24 mouse cellular contexts compared by ENCODE assay signal in genomic region chr4:46690565-46690964, GRCm38 (mm10). TPM values are rescaled to one million over a fixed set of nuclear protein-coding genes. Genes with fewer than 3 reads are reported as not detected.
A peak's percentile ranks its signal among the peaks of the same experiment; 100 is the strongest.
DNase-seq lines count a peak whose midpoint lies in the region; ATAC-seq and TF ChIP-seq lines count a peak whose summit lies in the region.
"Had no signal": no experiment of that assay in that cellular context is flagged by ENCODE, and none has a peak within 500 bp of the region (broad histone marks: within the 10 kb centered on the region; RNA-seq: fewer than 3 reads in every experiment).

No protein-coding gene starts in this region.

- TF ChIP-seq POLR2A in cerebellum, adult 2 months (IDR thresholded peaks at IDR 0.05; ENCODE audit: borderline replicate concordance, insufficient read depth, low read length), result no peak

- H3K4me1 ChIP-seq in cerebellum, adult 2 months (ENCODE audit: control insufficient read depth, insufficient read depth, low read length), result peaks cover 22% of the 10 kb centered on the region
- H3K4me1 ChIP-seq: embryonic facial prominence, embryonic 13.5 days; heart, embryonic 12.5 days; limb, embryonic 12.5 days; liver, embryonic 12.5 days had no signal

- peak overlapping the region; percentile 6 for H3K27ac ChIP-seq in cerebellum, adult 2 months (ENCODE audit: insufficient read depth, low read length)
- H3K27ac ChIP-seq: embryonic facial prominence, embryonic 13.5 days; limb, embryonic 12.5 days; liver, embryonic 12.5 days had no signal

- TF ChIP-seq CTCF in cerebellum, adult 2 months (IDR thresholded peaks at IDR 0.05; ENCODE audit: borderline replicate concordance, insufficient read depth, low read depth, low read length), result no peak

- DNase-seq in frontal cortex, adult 2 months (ENCODE audit: extremely low spot score in 1 of 2, low spot score in 1 of 2), result no peak
- DNase-seq in left cerebral cortex, postnatal 4 days, result peak; percentile 83
- no peak for DNase-seq in left cerebral cortex, postnatal 14 days (ENCODE audit: low spot score in 2 of 2)
- peak; percentile 91 to 92 for DNase-seq in cerebellum, adult 2 months
- DNase-seq in cerebellum, postnatal 36 days, result peak; percentile 86
- DNase-seq in T-cell, adult 2 months (ENCODE audit: low spot score), result no peak
- no peak for DNase-seq in kidney, postnatal 14 days
- DNase-seq: adrenal gland, postnatal 10 days; heart, postnatal 14 days; kidney, adult 18-20 months; kidney, postnatal 10 days; lung, embryonic 14.5 days; lung, postnatal 4 days; right cerebral cortex, postnatal 14 days; thymus, postnatal 36 days had no signal

- intact Hi-C loops in left cerebral cortex, postnatal 4 days (cut with DNase I), result no loop called here
- intact Hi-C loops in left cerebral cortex, postnatal 14 days (cut with DNase I), result loop anchor here (5.0 kb wide), 1 partner anchor 302 kb away; the partner anchor contains the start of gene Gabbr2

- 10% methylated on average over 8 of the region's 8 CpGs for WGBS in cerebellum, adult 2 months

- ATAC-seq in frontal cortex, adult (ENCODE audit: low TSS enrichment), result peak; percentile 33
- ATAC-seq: activated CD4-positive, CD25-positive, alpha-beta regulatory T cell, adult 4 months; forebrain, embryonic 14.5 days; liver, embryonic 12.5 days; Patski had no signal

- H3K4me3 ChIP-seq in cerebellum, adult 2 months (replicated peaks; ENCODE audit: insufficient read depth, low read depth, low read length), result no peak overlapping the region
- H3K4me3 ChIP-seq: embryonic facial prominence, embryonic 13.5 days; heart, embryonic 12.5 days; limb, embryonic 12.5 days; liver, embryonic 12.5 days; myocyte had no signal

- H3K27me3 ChIP-seq in cerebellum, adult 2 months (ENCODE audit: control insufficient read depth, insufficient read depth, low read length), result no peaks in the 10 kb centered on the region

RNA-seq across cellular contexts. Expression of gene Tbc1d2, which starts 40.6 kb away (rescaled TPM):
- 3.0 and 4.2 TPM in 2 replicates for polyA plus RNA-seq in frontal cortex, adult 2 months (2012; rRNA removed)
- 1 to 10 TPM; 1.3 to 1.4 TPM for total RNA-seq in left cerebral cortex, postnatal 4 days (2021)
- total RNA-seq in left cerebral cortex, postnatal 14 days (2021), result 1 to 10 TPM; 2.7 to 2.9 TPM
- polyA plus RNA-seq in cerebellum, adult 2 months (2012; rRNA removed), result 3.0 and 3.2 TPM in 2 replicates

Comparison
In these comparisons a context has a peak if more than half of its experiments do, and no peak if none do; other contexts are left out.
1. DNase-seq: peak in left cerebral cortex, postnatal 4 days (single experiment), cerebellum, adult 2 months (2 of 2) and cerebellum, postnatal 36 days (2 of 2); none in frontal cortex, adult 2 months (0 of 2), left cerebral cortex, postnatal 14 days (0 of 2), T-cell, adult 2 months (single experiment) and kidney, postnatal 14 days (single experiment).